Mouse (Mus musculus): ENCODE data around the gene C5ar2. TPM values are rescaled to one million over a fixed set of nuclear protein-coding genes. Genes with fewer than 3 reads are reported as not detected.

Gene C5ar2
- total and polyA plus RNA-seq, 2 experiments from 2014 or later: 0.05 to 0.14 TPM

DNA sequence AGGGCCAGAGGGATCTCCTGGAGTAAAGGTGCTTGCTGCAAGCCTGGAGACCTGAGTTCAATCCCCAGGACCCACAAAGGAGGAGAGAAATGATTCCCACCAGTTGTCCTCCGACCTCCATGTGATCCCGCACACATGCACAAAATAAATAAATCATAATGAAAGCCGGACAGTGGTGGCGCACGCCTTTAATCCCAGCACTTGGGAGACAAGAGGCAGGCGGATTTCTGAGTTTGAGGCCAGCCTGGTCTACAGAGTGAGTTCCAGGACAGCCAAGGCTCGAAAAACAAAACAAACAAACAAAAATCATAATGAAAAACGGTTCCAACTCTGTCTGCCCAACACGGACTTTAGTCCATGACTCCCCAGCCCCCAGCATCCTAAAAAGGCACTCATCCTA lies 41.0 kb upstream of the C5ar2 start:
- ATAC-seq (ENCODE audit: low FRiP score) (no peak), DNase-seq (ENCODE audit: low spot score) (no peak)
- no peak overlapping the region for H3K4me2 ChIP-seq (ENCODE audit: low read depth, low read length, poor library complexity, severe bottlenecking)
- H3K27me3 ChIP-seq (ENCODE audit: insufficient read depth, low read length): no peaks in the 10 kb centered on the region
- peaks cover 27% of the 10 kb centered on the region for H3K36me3 ChIP-seq (ENCODE audit: insufficient read depth, low read length)
- WGBS: 70% methylated on average over 9 of the region's 9 CpGs
- H3K4me3 ChIP-seq (ENCODE audit: low read depth, low read length): no peak overlapping the region
- no peaks in the 10 kb centered on the region for H3K9me3 ChIP-seq (ENCODE audit: low read length)
- no peak overlapping the region for H3K27ac ChIP-seq (ENCODE audit: low read depth, low read length)
- H3K9ac ChIP-seq (replicated peaks; ENCODE audit: low read length, poor library complexity, severe bottlenecking): no peak overlapping the region
- H3K4me1 ChIP-seq (ENCODE audit: insufficient read depth, low read length): 0 out of 2 replicates have a peak, but pooled peaks cover 6% of the 10 kb centered on the region
- no peak for TF ChIP-seq CTCF (IDR thresholded peaks at IDR 0.05)

DNA sequence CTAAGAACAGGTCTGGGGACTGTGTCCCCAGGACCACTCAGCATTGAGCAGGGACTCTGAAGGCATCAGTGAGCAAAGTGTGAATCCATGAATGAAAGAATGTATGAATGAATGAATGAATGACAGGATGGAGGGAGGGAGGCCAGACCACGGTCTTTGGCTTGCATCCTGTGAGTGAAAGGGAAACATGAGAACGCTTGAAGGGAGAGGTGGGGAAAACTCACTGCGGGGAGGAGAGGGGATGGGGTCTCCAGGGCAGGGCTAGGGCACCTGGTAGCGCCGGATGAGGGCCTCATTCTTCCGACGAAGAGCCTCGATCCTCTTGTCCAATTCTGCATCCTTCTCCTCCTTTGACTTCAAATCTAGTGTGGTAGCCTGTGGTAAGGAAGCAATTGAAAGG lies 40.0 kb upstream of the C5ar2 start:
- DNase-seq (ENCODE audit: low spot score) (no peak), ATAC-seq (ENCODE audit: low FRiP score) (no peak)
- Histone ChIP-seq H3K27me3 (ENCODE audit: insufficient read depth, low read length) (no peaks in the 10 kb centered on the region), H3K4me2 (ENCODE audit: low read depth, low read length, poor library complexity, severe bottlenecking) (no peak overlapping the region), H3K9me3 (ENCODE audit: low read length) (no peaks in the 10 kb centered on the region), H3K4me1 (ENCODE audit: insufficient read depth, low read length) (0 out of 2 replicates have a peak, but pooled peaks cover 6% of the 10 kb centered on the region), H3K36me3 (ENCODE audit: insufficient read depth, low read length) (peaks cover 27% of the 10 kb centered on the region), H3K27ac (ENCODE audit: low read depth, low read length) (no peak overlapping the region), H3K9ac (replicated peaks; ENCODE audit: low read length, poor library complexity, severe bottlenecking) (no peak overlapping the region), H3K4me3 (ENCODE audit: low read depth, low read length) (no peak overlapping the region)
- WGBS: 93% methylated on average over 8 of the region's 8 CpGs
- no peak for TF ChIP-seq CTCF (IDR thresholded peaks at IDR 0.05)

DNA sequence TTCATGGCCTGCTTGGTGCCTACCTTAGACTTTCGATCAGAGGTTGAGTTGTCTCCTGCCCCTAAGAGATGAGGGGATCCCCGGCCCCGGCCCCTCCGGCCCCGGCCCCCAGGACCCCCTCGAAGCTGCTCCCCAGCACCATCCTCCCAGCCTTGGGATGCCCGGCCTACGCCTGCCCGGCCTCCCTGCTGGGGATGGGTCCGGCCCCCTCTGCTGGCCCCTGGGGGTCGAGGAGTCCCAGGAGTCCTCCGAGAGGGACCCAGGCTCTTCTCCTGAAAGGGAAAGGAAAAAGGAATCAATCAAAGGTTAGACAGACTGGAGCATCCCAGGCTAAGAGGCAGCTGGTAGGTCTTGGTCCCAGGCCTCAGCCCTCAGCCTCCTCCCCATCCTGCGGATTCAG lies 38.4 kb upstream of the C5ar2 start:
- DNase-seq (ENCODE audit: low spot score) (no peak), ATAC-seq (ENCODE audit: low FRiP score) (no peak)
- Histone ChIP-seq H3K27ac (ENCODE audit: low read depth, low read length) (no peak overlapping the region), H3K4me3 (ENCODE audit: low read depth, low read length) (no peak overlapping the region), H3K4me1 (ENCODE audit: insufficient read depth, low read length) (0 out of 2 replicates have a peak, but pooled peaks cover 6% of the 10 kb centered on the region), H3K27me3 (ENCODE audit: insufficient read depth, low read length) (no peaks in the 10 kb centered on the region), H3K4me2 (ENCODE audit: low read depth, low read length, poor library complexity, severe bottlenecking) (no peak overlapping the region), H3K9me3 (ENCODE audit: low read length) (no peaks in the 10 kb centered on the region), H3K9ac (replicated peaks; ENCODE audit: low read length, poor library complexity, severe bottlenecking) (no peak overlapping the region), H3K36me3 (ENCODE audit: insufficient read depth, low read length) (peaks cover 32% of the 10 kb centered on the region)
- no peak for TF ChIP-seq CTCF (IDR thresholded peaks at IDR 0.05)
- WGBS: 95% methylated on average over 11 of the region's 13 CpGs

DNA sequence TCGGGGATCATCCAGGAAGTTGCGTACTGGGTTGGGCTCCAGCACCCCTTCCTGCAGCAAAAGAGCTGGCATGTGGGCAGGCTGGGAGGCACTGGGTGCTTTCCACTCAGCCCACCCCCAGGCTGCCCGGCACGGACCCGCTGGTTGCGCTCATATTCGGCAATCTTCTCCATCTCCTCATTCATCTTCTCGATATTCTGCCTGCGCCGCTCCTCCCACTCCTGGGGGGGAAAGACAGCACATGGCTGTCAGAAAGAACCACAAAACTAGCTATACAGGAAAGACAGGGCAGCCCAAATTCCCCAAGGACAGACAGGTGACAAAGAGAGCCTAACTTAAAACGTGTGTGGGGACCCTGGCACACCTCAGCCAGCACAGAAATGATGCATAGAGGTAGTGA lies 36.8 kb upstream of the C5ar2 start:
- H3K27ac ChIP-seq (ENCODE audit: low read depth, low read length): no peak overlapping the region
- H3K36me3 ChIP-seq (ENCODE audit: insufficient read depth, low read length): peaks cover 42% of the 10 kb centered on the region
- H3K4me3 ChIP-seq (ENCODE audit: low read depth, low read length): no peak overlapping the region
- no peak overlapping the region for H3K4me2 ChIP-seq (ENCODE audit: low read depth, low read length, poor library complexity, severe bottlenecking)
- TF ChIP-seq CTCF (IDR thresholded peaks at IDR 0.05): no peak
- 91% methylated on average over 11 of the region's 11 CpGs for WGBS
- no peak for DNase-seq (ENCODE audit: low spot score)
- ATAC-seq (ENCODE audit: low FRiP score): no peak
- H3K27me3 ChIP-seq (ENCODE audit: insufficient read depth, low read length): no peaks in the 10 kb centered on the region
- H3K4me1 ChIP-seq (ENCODE audit: insufficient read depth, low read length): 0 out of 2 replicates have a peak, but pooled peaks cover 5% of the 10 kb centered on the region
- no peak overlapping the region for H3K9ac ChIP-seq (replicated peaks; ENCODE audit: low read length, poor library complexity, severe bottlenecking)
- no peaks in the 10 kb centered on the region for H3K9me3 ChIP-seq (ENCODE audit: low read length)

DNA sequence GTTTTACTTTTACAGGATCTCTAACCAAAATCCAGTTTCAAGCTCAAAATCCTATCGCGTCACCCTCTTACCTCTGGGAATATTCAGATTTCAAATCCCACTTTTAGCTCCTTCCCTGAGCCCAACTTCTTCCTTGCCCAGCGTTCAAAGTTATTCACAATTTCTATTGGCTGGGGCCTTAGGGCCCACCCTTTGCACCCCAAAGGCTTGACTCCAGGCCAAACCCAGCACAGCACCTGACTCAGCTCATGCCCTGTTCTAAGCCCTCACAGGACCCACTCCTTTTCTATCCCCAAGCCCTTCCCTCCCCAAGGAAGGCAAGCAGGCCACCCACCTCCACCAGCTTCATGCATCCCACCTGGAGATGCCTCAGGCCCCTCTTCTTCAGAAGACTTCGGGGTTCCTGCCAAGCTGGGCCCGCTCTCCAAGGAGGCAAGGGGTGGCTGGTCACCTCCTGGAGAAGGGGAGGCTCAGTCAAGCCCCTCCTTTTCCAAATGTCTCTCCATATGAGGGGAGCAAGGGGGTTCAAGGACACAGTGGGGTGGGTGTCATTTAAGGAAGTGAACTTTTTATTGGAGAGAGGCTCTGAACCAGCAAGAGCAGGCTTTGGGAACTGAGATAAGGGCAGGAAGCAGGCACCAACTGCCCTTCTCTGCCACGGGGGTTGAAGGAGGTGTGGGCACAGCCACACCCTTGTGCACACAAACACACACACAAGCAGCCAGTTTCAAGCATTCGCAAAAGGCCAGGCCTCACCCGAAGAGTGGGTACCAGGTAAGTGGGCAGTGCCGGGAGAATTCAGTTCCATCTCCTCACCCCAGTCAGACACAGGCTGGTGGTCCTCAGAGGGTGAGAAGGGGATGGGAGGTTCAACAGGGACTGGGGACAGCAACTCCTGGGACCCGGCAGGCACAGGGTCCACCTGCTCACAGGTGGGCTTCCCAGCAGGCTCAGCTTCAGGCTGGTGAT lies 31.3 kb upstream of the C5ar2 start:
- ATAC-seq (ENCODE audit: low FRiP score) (no peak), DNase-seq (ENCODE audit: low spot score) (no peak)
- H3K27me3 ChIP-seq (ENCODE audit: insufficient read depth, low read length): no peaks in the 10 kb centered on the region
- no peak for TF ChIP-seq CTCF (IDR thresholded peaks at IDR 0.05)
- no peak overlapping the region for H3K27ac ChIP-seq (ENCODE audit: low read depth, low read length)
- WGBS: 86% methylated on average over 9 of the region's 10 CpGs
- peaks cover 20% of the 10 kb centered on the region for H3K36me3 ChIP-seq (ENCODE audit: insufficient read depth, low read length)
- H3K4me1 ChIP-seq (ENCODE audit: insufficient read depth, low read length): peaks cover 5% of the 10 kb centered on the region; the same call in 1 of the 2 replicates
- no peaks in the 10 kb centered on the region for H3K9me3 ChIP-seq (ENCODE audit: low read length)
- H3K4me3 ChIP-seq (ENCODE audit: low read depth, low read length): no peak overlapping the region
- H3K4me2 ChIP-seq (ENCODE audit: low read depth, low read length, poor library complexity, severe bottlenecking): no peak overlapping the region
- H3K9ac ChIP-seq (replicated peaks; ENCODE audit: low read length, poor library complexity, severe bottlenecking): no peak overlapping the region

DNA sequence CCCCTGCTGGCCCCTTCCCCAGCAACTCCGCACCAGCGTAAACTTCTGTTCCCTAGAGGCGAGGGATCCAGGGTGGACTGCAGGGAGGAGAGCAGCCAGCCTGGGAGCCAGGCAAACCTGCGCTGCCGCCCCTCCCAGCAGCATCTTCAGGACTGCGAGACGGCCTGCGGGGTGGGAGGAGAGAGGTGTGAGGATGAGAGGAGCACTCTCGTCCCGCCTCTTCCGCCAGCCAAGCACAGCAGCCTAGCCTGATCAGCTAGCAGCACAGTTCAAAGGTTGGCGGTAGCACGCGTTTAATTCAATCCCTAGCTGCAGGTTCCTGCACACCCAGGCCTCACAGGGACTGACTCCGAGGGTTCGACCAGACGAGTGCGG lies 29.8 kb upstream of the C5ar2 start:
- 1% methylated on average over 18 of the region's 18 CpGs for WGBS
- TF ChIP-seq CTCF (IDR thresholded peaks at IDR 0.05): no peak

More for the DNA sequence above, 29.8 kb upstream of the C5ar2 start:
- Histone ChIP-seq H3K9ac (replicated peaks; ENCODE audit: low read length, poor library complexity, severe bottlenecking) (peak overlapping the region; percentile 96), H3K27ac (ENCODE audit: low read depth, low read length) (peak overlapping the region; percentile 96), H3K36me3 (ENCODE audit: insufficient read depth, low read length) (peaks cover 20% of the 10 kb centered on the region), H3K27me3 (ENCODE audit: insufficient read depth, low read length) (no peaks in the 10 kb centered on the region), H3K4me2 (ENCODE audit: low read depth, low read length, poor library complexity, severe bottlenecking) (peak overlapping the region; percentile 82), H3K4me3 (ENCODE audit: low read depth, low read length) (peak overlapping the region; percentile 73), H3K4me1 (ENCODE audit: insufficient read depth, low read length) (peaks cover 5% of the 10 kb centered on the region; the same call in 1 of the 2 replicates), H3K9me3 (ENCODE audit: low read length) (no peaks in the 10 kb centered on the region)
- ATAC-seq (ENCODE audit: low FRiP score) (peak; percentile 72), DNase-seq (ENCODE audit: low spot score) (peak; percentile 77)
